Mouse (Mus musculus): ENCODE measurements around the gene H2-T24.
A peak's percentile ranks its signal among the peaks of the same experiment; 100 is the strongest.

H2-T24 gene

GRCm38 (mm10) chr17:35981776-35982175 is 38.6 kb downstream of the H2-T24 start:
- no peak for DNase-seq

DNA sequence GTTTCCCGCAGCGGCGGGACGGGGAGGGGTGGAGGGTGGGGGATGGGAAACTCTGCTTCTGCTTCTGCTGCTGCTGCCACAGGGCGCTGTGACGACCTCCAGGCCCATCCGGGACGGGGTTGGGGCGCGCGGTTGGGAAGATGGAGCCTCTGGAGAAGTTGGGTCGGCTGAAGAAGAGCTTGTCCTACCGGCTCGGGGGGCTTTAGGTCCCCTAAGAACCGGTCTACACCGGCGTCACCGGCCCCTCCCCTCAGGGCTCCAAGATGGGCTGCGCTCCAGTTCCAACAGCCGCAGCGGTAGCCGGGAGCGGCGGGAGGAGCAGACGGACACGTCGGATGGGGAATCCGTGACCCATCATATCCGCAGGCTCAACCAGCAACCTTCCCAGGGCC is 40.0 kb downstream of the H2-T24 start:
- DNase-seq = peak; percentile 97

- DNase-seq = peak; percentile 99
Observed at GRCm38 (mm10) chr17:35979401-35980362, 40.7 kb downstream of the H2-T24 start, which contains the start of the genes Gnl1 and Prr3. Gene Gnl1 (plus strand): TSS chr17:35979851. Gene Prr3 (minus strand): TSS chr17:35980236.

- no peak for DNase-seq
Observed at GRCm38 (mm10) chr17:35978811-35979400, 41.5 kb downstream of the H2-T24 start.

DNA sequence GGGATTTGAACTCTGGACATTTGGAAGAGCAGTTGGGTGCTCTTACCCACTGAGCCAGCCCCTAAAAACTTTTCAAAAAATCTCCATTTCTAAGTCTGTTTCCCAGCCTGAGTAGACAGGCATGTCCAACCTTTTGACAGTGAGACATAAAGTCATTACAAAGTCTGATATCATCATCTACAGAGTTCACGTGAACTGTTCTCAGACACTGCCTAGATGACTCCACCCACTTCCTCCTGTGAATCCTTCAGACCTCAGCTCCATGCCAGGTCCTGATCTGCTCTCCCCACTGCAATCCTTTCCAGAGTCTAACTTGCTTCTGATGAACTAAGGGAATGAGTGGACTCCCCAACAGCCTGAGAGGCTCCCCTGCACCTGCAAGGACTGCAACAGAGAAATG is 48.2 kb downstream of the H2-T24 start:
- DNase-seq = no peak

DNA sequence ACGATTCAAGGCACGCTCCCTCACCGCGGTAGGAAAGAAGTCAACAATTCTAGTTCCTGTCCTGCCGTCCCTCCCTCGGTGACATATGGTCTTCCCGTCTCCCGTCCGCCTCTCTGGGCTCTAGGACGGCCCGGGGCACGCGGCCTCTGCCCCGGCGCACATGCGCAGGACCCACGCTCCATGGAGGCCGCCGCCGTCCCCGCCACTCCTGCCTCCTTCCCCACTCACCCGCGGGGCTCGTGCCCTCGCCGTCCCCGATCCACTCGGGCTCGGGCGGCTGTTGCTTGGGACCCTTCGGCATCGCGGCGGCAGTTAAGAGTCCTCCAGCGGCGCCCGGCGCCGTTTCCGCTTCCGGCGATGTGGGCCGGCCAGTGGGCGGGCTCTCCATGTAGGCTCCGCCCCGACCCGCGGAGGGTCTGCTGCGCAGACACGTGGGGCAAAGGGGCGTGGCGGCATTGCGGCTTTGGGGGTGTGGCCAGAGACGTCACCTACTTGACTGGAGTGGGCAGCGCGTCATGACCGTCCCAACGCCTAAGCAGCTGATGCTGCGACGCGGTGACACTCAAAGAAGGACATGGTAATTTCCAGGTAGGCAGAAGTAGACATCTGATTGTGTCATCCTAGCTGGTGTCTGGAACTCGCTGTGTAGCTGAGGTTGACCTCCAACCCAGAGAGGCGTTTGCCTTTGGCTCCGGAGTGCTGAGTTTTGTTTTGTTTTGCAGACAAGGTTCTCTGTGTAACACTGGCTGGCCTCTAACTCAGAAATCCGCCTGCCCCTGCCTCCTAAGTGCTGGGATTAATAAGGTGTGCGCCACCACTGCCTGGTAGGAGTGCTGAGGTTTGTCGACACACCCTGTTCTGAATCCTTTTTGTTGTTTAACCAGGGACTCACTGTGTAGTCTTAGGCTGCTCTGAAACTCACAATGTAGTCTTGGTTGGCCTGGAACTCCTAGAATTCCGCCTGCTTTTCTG is 50.7 kb downstream of the H2-T24 start, which contains the start of gene Abcf1:
Gene Abcf1, minus strand, starts transcription at position 344 of the 972 bp plus-strand sequence.
- DNase-seq = peak; percentile 100

DNA sequence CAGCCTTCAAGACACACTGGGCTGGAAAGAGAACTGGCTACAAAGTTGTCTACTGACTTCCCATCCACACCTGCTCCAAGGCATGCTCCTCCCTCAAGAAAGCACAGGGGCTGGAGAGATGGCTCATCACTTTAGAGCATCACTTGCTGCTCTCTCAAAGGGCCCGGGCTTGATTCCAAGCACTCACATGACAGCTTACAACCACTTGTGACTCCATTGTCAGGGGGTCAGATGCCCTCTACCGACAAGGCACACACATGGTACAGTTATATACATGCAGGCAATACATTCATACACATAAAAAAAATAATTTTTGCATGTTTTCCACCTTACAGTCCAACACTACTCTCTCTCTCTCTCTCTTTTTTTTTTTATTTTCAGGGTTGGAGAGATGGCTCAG is 52.7 kb downstream of the H2-T24 start:
- DNase-seq = peak; percentile 90

DNA sequence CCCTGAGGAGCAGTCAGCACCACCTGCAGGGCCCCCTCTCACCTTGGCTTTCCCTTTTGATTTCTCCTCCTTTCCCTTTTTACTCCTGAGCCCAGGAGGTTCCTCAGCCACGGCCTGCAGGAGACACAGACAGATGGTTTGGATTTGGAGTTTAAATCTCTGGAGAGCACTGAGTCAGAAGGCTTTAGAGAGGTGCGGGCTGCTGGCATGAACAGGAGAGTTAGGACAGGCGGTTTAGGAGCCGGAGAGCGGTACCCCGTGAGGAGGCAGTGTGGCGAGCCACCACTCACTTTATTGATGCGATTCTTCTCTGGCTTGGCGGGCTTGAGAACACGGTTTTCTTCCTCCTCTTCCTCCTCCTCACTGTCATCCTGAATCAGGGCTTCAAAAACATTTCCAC is 57.1 kb downstream of the H2-T24 start:
- DNase-seq = peak; percentile 80

DNA sequence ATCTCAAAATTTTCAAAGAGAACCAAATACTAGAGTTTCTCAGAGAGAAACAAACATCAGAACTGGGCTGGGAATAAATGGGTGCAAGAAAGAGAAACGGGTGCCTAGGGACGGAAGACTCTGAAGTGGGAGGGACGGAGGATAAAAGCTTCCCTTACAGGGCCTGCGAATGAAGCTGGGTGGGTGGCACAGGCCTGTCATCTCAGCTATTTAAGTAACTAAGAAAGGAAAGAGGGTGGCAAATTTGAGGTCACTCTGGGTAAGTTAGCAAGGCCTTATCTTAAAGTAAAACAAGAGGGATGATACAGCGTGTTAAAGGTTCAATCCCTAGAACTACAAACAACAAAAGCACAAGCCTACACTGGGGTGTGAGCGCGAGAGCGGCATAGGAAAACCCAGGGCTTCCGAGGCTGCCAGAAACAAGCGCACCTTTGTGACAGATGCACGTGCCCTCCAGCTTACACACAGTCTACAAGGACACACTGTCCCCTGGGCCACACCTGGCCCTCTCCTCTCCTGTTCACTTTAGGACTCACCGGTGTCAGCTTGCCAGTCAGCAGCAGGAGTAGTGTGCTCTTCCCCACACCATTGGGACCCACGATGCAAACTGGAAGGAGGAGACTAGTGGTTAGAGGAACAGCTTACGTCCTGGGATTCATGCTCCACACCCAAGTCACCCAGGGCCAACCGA is 61.7 kb downstream of the H2-T24 start:
- peak; percentile 84 for DNase-seq
